Mouse (Mus musculus): ENCODE measurements around the gene Gna14.

Gna14 gene

DNA sequence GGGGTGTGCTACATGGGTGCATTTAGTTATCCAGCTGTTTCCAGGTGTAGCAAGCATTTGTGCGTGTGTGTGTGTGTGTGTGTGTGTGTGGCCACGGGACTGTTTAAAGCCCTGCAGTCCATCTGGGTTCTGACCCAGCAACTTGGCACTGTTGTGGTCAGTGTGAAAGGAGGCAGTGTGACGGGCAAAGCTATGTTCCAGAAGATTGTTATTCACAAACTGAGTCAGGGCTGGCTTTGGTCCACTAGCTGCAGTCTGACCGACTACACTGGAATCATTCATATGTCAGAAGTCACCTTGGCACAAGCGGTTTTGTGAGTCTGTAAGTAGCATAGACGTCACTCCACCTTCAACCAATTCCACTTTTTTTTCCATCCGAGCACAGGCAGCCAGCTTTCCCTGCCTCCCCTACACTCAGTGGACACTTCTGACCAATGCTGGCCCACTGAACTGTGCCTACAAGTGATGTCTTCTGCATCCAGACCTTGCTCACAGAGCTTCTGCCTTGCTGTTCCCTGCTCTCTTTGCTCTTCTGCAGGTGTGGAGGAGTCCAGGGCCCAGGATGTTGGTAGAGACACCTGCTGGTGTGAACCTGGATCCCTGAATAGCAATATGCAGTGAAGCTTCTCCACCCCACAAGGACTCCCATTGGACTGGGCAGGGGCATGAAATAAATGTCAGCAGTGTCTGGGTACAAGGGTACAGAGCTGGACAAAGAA is 157.9 kb downstream of the Gna14 start:
- DNase-seq (ENCODE audit: low read depth, low spot score): no peak

DNA sequence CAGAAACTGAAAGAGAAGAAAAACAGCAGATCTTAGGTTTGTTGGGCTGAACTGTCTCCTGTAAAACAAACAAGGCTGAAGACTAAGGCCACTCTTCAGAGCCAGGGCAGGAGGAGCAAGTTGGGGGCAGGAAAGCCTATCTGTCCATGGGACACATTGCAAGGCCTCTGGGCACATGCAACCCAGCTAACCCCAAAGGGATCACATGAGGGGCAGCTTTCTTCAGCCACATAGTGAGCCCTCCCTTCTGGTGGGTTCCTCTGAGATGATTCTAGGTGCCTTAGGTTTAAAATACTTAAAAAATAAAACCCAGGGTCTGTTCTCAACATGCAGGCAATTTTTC is 158.4 kb downstream of the Gna14 start:
- DNase-seq (ENCODE audit: low read depth, low spot score): no peak

DNA sequence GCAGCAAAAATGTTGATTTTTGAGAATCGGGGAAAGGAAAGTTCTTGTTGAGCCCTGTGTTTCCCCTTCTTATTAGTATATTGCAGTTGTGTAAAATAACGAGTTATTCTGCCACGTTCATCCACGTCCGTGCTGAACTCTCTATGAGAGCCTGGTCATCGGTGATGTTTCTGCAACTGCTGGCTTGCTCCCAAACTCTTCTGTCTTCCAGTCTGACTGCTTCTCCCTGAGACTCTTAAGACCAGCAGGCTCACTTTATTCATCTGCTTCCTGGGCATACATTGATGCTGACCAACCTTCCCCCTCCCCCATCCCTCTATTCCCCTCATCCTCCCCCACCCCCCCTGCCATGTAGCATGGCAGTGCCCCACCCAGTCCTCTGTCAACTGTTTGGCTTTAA is 161.7 kb downstream of the Gna14 start:
- no peak for DNase-seq (ENCODE audit: low read depth, low spot score)

DNA sequence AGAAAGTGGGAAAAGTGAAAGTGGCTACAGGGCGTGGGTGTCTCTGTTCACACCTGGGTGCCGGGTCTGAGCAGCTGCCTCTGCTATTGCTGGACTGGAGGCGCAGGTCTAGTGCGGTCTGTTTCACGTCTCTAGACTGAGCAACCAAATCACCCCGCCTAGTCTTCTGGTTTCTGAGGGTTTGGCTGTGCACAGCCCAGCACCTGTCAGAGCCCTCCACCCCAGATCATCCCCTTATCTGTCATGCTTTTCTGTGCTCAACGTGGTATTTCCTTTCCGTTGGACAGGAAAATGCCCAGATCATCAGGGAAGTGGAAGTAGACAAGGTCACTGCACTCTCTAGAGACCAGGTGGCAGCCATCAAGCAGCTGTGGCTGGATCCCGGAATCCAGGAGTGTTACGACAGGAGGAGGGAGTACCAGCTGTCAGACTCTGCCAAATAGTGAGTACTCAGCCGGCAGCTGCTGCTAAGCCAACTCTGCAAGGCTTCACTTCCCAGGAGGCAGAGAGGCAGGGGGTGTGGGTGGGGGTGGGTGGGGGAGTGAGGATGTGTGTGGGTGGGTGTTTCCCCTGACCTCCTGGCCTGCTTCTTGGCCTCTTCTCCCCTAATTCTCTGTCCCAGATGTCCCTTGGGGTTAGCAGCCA is 163.2 kb downstream of the Gna14 start:
- no peak for DNase-seq (ENCODE audit: low read depth, low spot score)

DNA sequence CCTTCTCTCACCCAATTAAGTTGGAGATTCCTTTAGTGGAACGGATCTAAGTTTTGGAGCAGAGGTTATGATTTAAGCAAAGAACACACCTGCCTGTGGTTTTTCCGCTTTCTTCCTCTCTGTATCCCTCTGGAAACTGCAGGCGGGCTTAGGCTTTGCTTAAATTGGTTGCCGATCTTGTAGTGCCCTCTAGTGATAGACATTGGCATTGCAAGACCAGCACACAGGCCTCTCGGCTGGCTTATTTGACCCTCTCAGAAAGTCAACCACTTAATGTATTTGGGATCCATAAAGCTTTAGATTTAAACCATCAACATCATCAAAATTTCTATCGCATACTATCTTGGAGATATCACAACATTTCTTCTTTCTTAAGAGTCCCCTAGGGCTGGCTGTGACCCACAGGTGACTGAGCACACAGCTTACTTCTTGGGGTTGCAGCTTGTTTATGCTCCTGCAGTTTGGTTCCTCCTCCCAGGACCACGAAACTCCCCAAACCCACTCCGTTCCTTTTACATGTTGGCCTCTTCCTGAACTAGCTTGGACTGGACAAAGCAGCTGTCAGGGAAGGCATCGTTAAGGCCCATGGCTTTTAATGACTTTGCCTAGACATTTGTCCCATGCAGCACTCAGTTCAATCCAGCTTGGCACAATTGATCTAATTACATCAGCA is 163.9 kb downstream of the Gna14 start:
- peak; percentile 60 for DNase-seq (ENCODE audit: low read depth, low spot score)

DNA sequence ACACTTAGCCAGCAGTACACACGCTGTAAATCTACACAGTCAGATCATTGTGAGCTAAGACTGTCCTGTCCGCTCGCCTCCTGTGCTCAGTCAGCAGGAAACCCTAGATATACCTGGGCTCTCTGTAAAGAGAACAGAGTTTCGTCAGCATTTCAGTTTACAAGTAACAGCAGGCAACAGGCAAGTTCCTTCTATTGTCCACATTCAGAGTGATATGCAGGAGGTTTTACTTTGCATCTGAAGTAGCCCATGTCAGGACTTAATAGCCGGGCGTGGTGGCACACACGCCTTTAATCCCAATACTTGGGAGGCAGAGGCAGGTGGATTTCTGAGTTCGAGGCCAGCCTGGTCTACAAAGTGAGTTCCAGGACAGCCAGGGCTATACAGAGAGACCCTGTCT is 166.5 kb downstream of the Gna14 start:
- no peak for DNase-seq (ENCODE audit: low read depth, low spot score)

DNA sequence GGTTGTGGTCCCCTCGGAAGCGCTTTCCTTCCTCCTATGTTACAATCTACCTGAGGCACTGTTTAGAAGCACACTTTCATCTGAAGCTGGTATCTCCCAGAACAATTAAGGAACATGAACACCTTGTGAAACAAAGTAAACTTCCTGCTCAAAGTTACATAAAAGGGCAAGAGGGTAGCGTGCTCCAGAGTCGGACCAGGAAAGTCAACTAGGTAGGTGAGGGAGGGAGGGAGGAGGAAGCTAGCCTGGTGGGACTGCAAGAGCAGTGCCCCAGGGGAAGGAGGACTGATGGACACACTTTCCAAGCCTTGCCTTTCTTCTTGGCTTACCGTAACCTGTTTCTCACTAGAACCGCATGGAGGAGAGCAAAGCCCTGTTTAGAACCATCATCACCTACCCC is 172.1 kb downstream of the Gna14 start:
- DNase-seq (ENCODE audit: low read depth, low spot score): no peak

DNA sequence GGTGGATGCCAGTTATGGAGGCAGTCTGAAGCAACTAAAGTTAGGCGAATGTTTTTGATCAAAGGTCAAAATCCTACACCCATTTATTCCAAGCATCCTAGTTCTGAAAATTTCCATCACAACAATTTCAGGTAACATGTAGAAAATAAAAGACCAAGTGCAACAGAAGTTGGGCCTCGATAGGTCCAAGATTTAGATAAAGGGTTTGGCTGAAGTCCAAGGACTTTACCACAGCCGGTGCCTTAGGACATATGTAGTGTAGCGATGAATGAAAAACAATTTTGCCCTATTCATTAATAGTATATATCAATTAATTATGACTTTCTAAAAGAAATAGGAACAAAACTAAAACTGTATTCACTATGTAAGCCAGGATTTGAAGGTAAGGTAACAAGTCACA is 187.6 kb downstream of the Gna14 start:
- DNase-seq (ENCODE audit: low read depth, low spot score): no peak

DNA sequence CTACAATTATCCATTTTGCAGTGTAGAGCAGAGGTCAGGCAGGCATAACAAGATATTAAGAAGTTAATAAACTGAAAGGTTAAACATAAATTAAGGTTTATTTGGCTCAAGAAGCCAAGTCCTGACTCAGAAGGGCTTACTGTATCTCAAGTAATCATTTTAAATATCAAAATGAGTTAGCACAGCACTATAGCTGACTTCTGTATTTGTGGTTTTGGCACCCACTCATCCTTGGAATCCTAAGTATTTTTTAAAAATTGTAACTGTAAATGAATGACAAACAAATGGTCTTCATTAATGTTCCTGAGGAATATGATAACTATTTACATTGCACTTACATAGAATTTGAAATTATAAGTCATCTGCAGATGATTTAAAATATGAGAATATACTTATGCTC is 189.4 kb downstream of the Gna14 start:
- no peak for DNase-seq (ENCODE audit: low read depth, low spot score)

DNA sequence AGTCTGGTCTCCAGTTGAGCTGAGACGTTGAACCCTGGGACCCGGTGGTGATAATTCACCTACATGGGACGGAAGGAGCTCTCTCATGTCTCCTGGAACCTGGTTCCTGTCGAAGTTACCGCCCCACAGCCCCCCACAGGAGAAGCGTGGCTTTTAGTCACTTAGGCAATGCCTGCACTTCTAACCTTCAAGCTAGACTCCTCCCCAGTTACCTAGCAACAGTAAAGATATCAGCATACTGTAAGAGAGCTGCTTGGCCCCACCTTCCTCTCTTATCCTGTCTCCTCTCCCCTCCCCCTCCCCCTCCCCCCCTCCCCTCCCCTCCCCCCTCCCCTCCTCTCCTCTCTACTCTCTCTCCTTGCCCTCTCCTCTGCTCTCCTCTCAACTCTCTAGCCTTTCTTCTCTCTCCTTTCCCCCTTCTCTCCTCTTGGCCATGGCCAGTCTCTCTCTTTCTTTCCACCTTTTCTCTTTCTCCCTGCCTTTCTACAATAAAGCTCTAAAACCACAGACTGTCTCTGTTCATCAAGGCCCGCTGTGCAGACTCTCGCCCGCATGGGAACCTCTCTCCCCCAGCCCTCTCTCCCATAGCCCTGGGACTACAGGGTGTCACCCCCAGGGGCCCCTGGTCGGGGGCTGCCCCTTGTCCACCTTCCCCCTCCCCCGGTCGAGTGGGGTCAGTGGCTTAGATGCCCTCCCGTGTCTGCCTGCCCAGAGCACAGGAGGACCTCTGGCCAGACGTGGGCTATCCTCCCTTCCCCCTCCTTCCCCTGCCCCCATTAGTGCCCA is 190.2 kb downstream of the Gna14 start:
- no peak for DNase-seq (ENCODE audit: low read depth, low spot score)

Data from retina, adult 2 months (tissue).